Mouse (Mus musculus) stomach, embryonic 16.5 days (tissue): ENCODE measurements around the gene Jam3. TPM values are rescaled to one million over a fixed set of nuclear protein-coding genes. Genes with fewer than 3 reads are reported as not detected.

Experiments used
- ATAC-seq: fragments of 200-750 bp; cut with Nextera tagmentation; 2 replicates; pipeline ENCODE4 v1.8.0; 2017; ENCODE audit warnings: moderate number of reproducible peaks, moderate TSS enrichment; ENCODE audit not compliant: insufficient read depth, low FRiP score
- H3K27ac ChIP-seq: fragments of 300-500 bp; sonication (generic); 2 replicates; pipeline ENCODE4 v1.5.1; 2014; ENCODE audit warnings: low read length
- H3K27me3 ChIP-seq: fragments of 300-500 bp; sonication (generic); 2 replicates; pipeline ENCODE4 v1.6.1; 2014; ENCODE audit warnings: low read length, control low read depth, mixed read lengths; ENCODE audit not compliant: control insufficient read depth, insufficient read depth
- H3K36me3 ChIP-seq: fragments of 300-500 bp; sonication (generic); 2 replicates; pipeline ENCODE4 v1.6.1; 2014; ENCODE audit warnings: low read length; ENCODE audit not compliant: control insufficient read depth, insufficient read depth
- H3K4me1 ChIP-seq: fragments of 300-500 bp; sonication (generic); 2 replicates; pipeline ENCODE4 v1.6.1; 2014; ENCODE audit warnings: low read length, control low read depth, mixed read lengths; ENCODE audit not compliant: control insufficient read depth, insufficient read depth
- H3K4me2 ChIP-seq: fragments of 300-500 bp; sonication (generic); 2 replicates; pipeline ENCODE4 v1.6.1; 2014; ENCODE audit warnings: low read depth, low read length, mixed read lengths
- H3K4me3 ChIP-seq: fragments of 300-500 bp; sonication (generic); replicated peaks from 2 replicates; pipeline ENCODE4 v1.5.1; 2014; ENCODE audit warnings: mild to moderate bottlenecking, low read length
- H3K9ac ChIP-seq: fragments of 300-500 bp; sonication (generic); 2 replicates; pipeline ENCODE4 v1.6.1; 2014; ENCODE audit warnings: low read length
- H3K9me3 ChIP-seq: fragments of 300-500 bp; sonication (generic); replicated peaks from 2 replicates; pipeline ENCODE4 v1.6.1; 2016; ENCODE audit warnings: low read length, control low read depth; ENCODE audit not compliant: control insufficient read depth
- WGBS: fragments of 180-500 bp; shearing (Covaris S2); extraction: QIAGEN DNeasy Blood & Tissue Kit; methylation state at CpG from one replicate; pipeline ENCODE4 v1.1.7; 2014; 5-methylcytosine and 5-hydroxymethylcytosine counted together
- polyA plus RNA-seq: library from polyadenylated mRNA; unstranded; fragments of >200 nt; fragmentation: Nextera tagmentation; extraction: Ambion mirVana; gene quantifications from 2 replicates; pipeline ENCODE4 v1.2.1, GENCODE M21; 2015

Gene Jam3
- polyA plus RNA-seq, 1 experiment from 2014 or later = 59.6 TPM

DNA sequence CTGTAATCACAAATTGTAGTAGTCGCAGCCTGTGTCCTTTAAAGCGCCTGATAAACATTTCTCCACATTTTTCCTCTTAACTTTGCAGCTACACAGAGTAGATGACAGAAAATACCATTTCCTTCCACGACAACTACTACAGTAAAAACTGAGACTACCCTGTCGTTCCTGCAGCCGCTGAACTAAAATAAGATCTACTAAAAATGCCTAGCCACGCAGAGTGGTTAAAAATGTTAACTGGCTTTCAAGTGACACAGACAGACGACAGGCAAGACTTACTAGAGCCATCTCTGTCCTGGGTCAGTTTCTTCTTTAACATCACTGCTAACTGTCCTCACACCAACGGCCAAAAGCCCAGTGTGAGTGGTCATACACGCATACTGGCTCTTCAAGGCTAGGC is 5.4 kb downstream of the Jam3 start:
- no peak overlapping the region for H3K4me2 ChIP-seq
- no peak overlapping the region for H3K4me3 ChIP-seq
- 49% methylated on average over 9 of the region's 9 CpGs for WGBS
- H3K9ac ChIP-seq = no peak overlapping the region
- no peaks in the 10 kb centered on the region for H3K27me3 ChIP-seq
- peaks cover 24% of the 10 kb centered on the region for H3K4me1 ChIP-seq
- H3K36me3 ChIP-seq = no peaks in the 10 kb centered on the region
- no peaks in the 10 kb centered on the region for H3K9me3 ChIP-seq
- no peak overlapping the region for H3K27ac ChIP-seq
- ATAC-seq = no peak

DNA sequence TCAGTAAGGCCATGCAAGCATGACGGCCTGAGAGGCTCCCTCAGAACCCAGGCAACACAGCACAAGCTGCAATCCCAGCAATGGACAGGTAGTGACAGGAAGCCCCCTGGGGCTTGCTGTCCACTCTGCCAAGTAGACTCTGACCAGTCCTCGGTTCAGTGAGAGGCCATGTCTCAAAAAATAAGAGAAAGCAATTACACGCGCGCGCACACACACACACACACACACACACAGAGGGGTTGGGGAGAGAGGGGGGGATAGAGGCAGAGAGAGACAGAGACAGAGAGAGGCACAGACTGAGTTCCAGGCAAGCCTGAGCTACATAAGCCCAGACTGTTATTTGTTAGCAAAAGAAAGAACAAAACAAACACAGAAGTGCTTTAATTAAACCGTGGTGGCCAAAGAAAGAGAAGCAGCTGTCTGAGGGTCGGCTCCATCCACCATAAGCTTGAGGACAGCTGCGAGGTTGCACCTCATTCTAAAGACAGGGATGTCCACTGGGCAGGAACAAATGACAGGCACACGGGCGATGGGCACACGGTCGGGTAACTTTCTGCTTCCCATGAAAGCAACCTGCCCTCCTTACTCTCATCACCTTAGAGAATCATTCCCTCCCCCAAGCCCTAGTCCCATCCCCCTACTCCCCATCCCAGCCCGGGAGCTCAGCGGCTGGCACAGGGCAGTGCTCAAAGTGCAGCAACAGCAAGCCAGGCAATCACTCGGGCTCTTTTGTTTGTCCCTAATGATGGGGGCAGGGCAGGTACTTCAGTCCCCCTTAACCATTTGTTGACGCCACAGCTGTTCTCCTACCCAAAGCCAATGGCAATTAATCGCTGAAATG is 6.4 kb downstream of the Jam3 start:
- Histone ChIP-seq H3K4me2 (no peak overlapping the region), H3K27ac (no peak overlapping the region), H3K9me3 (no peaks in the 10 kb centered on the region), H3K4me1 (peaks cover 19% of the 10 kb centered on the region), H3K27me3 (no peaks in the 10 kb centered on the region), H3K36me3 (no peaks in the 10 kb centered on the region), H3K9ac (0 out of 2 replicates have a peak overlapping the region, but pooled peaks have one; percentile 8), H3K4me3 (no peak overlapping the region)
- WGBS = 29% methylated on average over 18 of the region's 18 CpGs
- ATAC-seq = 0 out of 2 replicates have a peak, but pooled peaks have one; percentile 29

DNA sequence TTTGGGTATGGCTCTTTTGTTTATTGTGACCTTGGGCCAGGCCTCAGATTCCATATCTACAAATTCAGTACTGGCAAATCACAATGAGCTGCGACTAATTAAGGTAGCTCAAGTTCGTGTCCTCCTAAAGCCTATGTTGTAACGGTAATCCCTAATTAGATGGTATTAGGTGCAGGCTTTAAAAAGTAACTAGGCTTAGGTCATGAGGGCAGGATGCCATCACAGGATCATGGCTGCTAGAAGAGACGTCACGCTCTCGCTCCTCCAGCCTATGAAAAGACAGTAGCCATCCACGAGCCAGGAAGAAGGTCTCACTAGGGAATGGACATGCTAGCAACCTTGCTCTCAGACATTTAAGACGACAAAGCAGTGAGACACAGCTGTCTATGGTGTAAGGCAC is 7.3 kb downstream of the Jam3 start:
- H3K9me3 ChIP-seq = no peaks in the 10 kb centered on the region
- no peak for ATAC-seq
- H3K4me2 ChIP-seq = no peak overlapping the region
- no peak overlapping the region for H3K4me3 ChIP-seq
- no peaks in the 10 kb centered on the region for H3K27me3 ChIP-seq
- H3K9ac ChIP-seq = no peak overlapping the region
- peaks cover 17% of the 10 kb centered on the region for H3K4me1 ChIP-seq
- H3K36me3 ChIP-seq = no peaks in the 10 kb centered on the region
- WGBS = 79% methylated on average over 8 of the region's 8 CpGs
- H3K27ac ChIP-seq = no peak overlapping the region

DNA sequence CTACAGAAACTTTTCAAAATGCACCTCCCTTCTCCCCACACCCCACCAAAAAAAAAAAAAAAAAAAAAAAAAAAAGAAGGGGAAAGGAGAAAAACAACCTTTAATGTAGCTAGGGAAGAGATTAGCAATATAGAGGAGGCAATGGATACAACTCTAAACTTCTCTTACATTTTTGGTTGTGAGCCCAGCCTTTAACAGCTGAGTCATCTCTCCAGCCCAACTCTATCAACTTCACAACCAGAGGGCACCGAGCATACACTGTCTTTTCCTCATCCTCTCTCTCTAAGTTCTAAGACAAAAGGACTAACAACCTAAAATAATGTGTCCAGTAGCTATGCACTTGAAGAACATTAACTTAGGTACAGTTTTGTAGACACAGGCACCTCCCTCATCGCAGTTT is 8.4 kb downstream of the Jam3 start:
- Histone ChIP-seq H3K4me1 (peaks cover 17% of the 10 kb centered on the region), H3K4me3 (no peak overlapping the region), H3K27ac (no peak overlapping the region), H3K9ac (no peak overlapping the region), H3K9me3 (no peaks in the 10 kb centered on the region), H3K27me3 (no peaks in the 10 kb centered on the region), H3K36me3 (no peaks in the 10 kb centered on the region), H3K4me2 (no peak overlapping the region)
- no peak for ATAC-seq
- 78% methylated on average over 2 of the region's 2 CpGs for WGBS

DNA sequence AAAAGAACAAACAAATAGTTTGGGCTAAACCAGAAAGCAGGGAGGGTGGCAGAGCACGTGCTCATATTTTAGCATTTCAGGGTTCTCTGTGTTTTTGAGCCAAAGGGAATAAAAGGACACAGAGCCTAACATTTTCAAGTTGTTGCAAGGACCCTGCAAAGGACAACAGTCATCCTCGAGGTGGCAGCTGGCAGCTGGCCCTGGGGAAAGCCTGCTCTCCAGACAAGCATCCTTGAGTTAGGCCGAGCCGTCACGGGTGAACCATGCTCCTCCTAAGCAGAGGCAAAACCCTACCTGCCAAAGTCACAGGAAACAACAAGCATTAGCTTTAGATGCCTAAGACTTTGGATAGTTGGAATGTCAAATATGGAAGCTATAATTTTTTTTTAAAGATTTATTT is 10.2 kb downstream of the Jam3 start:
- Histone ChIP-seq H3K4me1 (peaks cover 13% of the 10 kb centered on the region), H3K27me3 (no peaks in the 10 kb centered on the region), H3K9ac (no peak overlapping the region), H3K27ac (no peak overlapping the region), H3K9me3 (no peaks in the 10 kb centered on the region), H3K4me2 (no peak overlapping the region), H3K36me3 (no peaks in the 10 kb centered on the region; the same call in 1 of the 2 replicates), H3K4me3 (no peak overlapping the region)
- WGBS = 84% methylated on average over 5 of the region's 5 CpGs
- ATAC-seq = no peak

DNA sequence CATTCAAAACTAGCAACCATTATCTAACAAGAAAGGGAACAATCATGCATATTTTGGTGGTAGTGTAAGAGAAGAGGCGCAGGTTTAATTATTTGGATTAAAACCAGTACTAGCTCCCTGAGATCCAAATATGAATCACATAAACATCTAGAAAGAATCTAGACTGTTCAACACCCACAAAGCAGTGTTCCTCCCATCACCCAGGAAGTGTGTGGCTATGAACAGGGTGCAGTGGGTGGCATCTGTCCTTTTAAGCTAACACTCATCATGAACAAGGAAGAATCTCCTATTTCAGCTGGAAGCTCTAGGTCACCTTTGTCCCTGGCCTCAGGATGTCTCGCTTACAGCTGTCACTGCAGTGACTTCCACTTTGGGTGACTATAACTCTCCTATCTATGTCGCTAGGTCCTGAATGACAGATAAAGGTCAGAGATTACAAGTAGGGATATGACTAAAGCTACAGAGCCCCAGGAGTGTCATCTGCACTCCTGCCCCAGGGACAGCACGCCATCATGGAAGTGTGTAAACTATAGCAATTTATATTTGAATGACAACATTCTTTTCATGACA is 10.9 kb downstream of the Jam3 start:
- no peaks in the 10 kb centered on the region for H3K9me3 ChIP-seq
- 79% methylated on average over 4 of the region's 4 CpGs for WGBS
- H3K9ac ChIP-seq = no peak overlapping the region
- H3K4me3 ChIP-seq = no peak overlapping the region
- H3K27ac ChIP-seq = no peak overlapping the region
- no peak for ATAC-seq
- H3K27me3 ChIP-seq = no peaks in the 10 kb centered on the region
- H3K4me2 ChIP-seq = no peak overlapping the region
- peaks cover 9% of the 10 kb centered on the region for H3K4me1 ChIP-seq
- no peaks in the 10 kb centered on the region; the same call in 1 of the 2 replicates for H3K36me3 ChIP-seq

DNA sequence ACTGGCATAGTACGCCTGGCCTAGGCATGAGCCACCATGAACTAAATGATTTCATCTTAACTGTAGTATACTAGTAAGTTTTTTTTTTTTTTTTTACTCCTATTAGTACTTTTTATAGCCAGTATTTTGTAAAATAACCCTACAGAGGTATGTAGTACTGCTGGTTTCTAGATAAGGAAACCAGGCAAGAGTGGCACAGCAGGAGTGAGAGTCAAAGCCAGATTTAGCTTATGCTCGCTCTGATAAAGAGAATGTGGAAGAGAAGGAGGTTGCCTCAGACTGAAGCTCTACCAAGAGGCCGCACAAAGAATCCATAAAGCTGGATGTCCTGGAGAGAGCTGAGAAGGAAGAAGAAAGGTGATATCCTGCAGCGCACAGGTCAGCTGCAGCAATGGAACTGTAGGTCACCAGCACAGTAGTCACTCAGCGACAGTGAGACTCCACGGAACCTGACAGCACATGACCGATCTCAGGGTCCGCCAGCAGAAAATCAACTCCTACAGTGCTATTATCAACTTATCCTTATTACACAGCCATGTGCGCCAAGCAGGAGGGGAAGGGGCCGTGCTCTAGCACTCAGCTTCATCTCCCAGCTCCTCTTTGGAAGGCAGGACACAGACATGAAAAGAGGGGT is 14.7 kb downstream of the Jam3 start:
- no peak for ATAC-seq
- H3K9ac ChIP-seq = no peak overlapping the region
- H3K27ac ChIP-seq = no peak overlapping the region
- H3K4me3 ChIP-seq = no peak overlapping the region
- H3K9me3 ChIP-seq = no peaks in the 10 kb centered on the region
- no peak overlapping the region for H3K4me2 ChIP-seq
- no peaks in the 10 kb centered on the region; the same call in 1 of the 2 replicates for H3K36me3 ChIP-seq
- no peaks in the 10 kb centered on the region for H3K4me1 ChIP-seq
- WGBS = 92% methylated on average over 10 of the region's 10 CpGs
- no peaks in the 10 kb centered on the region for H3K27me3 ChIP-seq

DNA sequence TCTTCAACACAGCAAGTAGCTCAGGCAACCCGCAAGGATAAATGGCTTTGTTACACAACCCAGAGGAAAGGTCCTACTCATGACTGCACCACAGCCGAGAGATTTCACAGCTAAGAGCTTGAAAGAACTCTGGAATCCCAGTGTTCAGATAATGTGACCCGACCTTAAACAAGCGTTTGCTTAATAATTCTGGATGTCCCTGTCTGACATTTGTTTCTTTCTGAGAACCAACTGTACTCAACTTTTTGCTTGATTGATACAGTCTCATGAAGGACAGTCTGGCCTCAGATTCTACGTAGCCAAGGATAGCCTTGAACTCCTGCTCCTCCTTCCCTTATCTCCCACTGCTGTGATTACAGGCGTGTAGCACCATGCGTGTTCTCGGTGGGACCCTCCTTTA is 18.6 kb downstream of the Jam3 start:
- no peak for ATAC-seq
- Histone ChIP-seq H3K4me1 (no peaks in the 10 kb centered on the region), H3K36me3 (no peaks in the 10 kb centered on the region; the same call in 1 of the 2 replicates), H3K27me3 (no peaks in the 10 kb centered on the region), H3K9me3 (no peaks in the 10 kb centered on the region), H3K9ac (no peak overlapping the region), H3K4me3 (no peak overlapping the region), H3K27ac (no peak overlapping the region), H3K4me2 (no peak overlapping the region)
- WGBS = 71% methylated on average over 8 of the region's 8 CpGs

DNA sequence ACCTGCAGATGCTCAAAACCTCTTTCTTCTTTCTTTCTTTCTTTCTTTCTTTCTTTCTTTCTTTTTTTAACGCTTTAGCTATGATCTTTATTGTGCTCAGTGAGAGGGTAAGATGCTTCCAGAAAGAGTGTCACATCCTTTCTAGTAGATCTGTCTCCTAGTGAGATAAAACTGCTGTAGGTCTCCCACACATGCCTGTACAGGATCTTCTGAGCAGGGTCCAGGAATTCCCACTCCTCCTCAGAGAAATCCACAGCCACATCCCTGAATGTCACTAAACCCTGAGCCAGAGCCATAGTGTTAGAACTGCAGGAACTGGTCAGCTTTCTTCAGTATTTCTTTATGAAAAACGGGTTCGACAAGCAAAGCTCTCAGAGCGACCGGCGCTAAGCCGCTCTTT is 19.8 kb downstream of the Jam3 start:
- Histone ChIP-seq H3K4me3 (no peak overlapping the region), H3K36me3 (no peaks in the 10 kb centered on the region), H3K27ac (no peak overlapping the region), H3K4me2 (no peak overlapping the region), H3K9ac (no peak overlapping the region), H3K27me3 (no peaks in the 10 kb centered on the region), H3K4me1 (no peaks in the 10 kb centered on the region), H3K9me3 (no peaks in the 10 kb centered on the region)
- 90% methylated on average over 7 of the region's 7 CpGs for WGBS
- no peak for ATAC-seq
